Mouse (Mus musculus) ovary, adult 10 weeks (tissue): Measurements from ENCODE around the gene Snx32. TPM values are rescaled to one million over a fixed set of nuclear protein-coding genes. Genes with fewer than 3 reads are reported as not detected.

ENCODE experiments used
- polyA plus RNA-seq: library from polyadenylated mRNA; stranded (reverse); fragments of 350-450 nt; fragmentation: Illumina TruSeq; extraction: RNeasy Lipid Tissue Mini Kit (QIAGEN cat#74804); gene quantifications from one replicate; pipeline ENCODE4 v1.2.3, GENCODE M21; 2014

Gene Snx32
- polyA plus RNA-seq, result not detected

DNA sequence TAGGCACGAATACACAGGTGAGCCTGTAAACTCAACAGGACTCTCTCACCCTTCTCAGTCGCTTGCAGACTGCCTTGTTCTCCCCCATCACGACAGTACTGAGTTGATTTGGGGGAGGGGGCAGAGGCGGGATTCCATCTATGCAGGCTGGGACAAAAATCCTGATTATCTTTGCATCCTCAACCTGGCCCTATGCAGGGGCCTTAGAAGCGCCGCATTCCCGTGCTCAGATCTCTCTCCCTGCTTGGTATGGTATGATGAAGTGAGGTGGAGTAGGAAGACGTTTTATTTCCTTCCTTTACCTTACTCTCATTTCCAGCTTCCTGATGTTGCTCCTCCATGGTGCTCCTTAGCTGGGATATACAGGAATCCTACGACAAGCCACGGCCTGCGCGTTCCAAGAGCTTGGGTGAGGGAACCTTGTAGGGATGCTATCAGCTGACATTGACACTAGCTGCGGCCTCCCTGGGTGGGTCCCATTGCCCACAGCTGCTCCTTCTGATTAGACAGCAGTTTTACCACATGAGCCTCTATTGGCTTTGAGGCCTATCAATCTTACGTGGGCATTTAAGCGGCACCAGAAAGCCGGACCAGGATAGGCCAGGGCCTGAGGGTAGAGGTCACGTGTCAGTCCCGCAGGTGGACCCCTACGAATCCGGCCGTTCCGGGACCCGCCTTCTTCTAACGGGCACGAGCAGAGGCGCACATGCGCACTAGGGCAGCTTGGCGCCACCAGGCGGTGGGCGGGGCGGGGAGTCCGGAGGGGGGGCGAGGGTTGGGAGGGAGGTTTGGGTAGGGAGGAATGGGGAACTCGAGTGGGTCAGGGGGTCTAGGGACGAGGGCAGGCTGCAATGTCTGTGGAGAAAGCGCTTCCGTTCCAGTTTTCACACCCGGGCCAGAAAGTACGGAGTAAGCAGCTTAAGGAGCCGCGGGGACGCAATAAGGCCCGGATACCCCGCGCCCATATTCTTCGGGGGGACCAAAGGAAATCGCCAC lies at the start of gene Snx32:
Gene Snx32 (minus strand): TSS at position 508 of the 996 bp plus-strand sequence.

DNA sequence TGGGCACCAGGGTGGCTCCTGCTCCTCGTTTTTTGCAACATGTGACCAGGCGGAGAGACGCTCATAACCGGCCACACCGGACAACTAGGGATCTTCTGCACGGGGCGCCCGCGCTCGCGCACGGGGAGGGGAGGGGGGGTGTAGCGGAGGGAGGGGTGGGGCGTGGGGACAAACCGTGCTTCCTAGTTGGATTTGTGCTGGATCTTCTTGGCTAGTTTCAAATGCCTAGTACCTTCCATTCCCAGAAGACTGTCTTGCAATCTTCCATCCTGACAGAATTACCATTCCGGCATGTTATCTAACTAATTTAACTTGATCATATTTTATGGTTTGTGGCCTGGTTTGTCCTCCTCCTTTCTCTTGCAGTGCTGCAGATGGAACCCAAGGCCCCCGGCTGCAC lies 6.7 kb downstream of the Snx32 start, which contains the start of gene 1700020D05Rik:
Gene 1700020D05Rik (minus strand): TSS at position 101 of the 400 bp plus-strand sequence.

DNA sequence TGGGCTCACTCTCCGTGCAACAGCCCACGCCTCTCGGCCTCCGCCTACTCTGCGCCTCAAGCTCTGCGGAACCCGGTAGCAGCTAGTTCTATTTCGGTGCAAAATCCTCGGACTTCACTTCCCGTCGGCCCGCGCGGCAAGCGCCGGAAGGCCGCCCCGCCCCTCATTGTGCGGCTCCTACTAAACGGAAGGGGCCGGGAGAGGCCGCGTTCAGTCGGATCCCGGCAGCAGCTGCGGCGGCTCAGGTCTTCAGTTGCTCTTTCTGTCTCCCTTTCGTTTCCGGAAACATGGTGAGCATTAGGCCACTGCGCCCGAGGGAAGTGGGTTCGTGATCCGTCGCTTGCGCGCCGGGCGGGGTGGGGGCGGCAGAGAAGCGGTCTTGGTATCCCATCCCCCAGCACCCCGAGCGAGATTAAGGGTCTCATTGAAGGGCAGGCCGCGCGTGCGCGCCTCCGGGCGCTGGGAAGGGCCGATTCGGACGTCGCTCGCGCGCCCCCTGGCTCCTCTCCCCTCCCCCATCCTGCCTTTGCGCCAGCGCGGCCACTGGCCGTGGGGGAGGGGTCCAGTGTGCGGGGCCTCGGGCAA lies 19.9 kb downstream of the Snx32 start, which contains the start of gene Cfl1:
Gene Cfl1 (plus strand): TSS at position 143 of the 585 bp plus-strand sequence.

DNA sequence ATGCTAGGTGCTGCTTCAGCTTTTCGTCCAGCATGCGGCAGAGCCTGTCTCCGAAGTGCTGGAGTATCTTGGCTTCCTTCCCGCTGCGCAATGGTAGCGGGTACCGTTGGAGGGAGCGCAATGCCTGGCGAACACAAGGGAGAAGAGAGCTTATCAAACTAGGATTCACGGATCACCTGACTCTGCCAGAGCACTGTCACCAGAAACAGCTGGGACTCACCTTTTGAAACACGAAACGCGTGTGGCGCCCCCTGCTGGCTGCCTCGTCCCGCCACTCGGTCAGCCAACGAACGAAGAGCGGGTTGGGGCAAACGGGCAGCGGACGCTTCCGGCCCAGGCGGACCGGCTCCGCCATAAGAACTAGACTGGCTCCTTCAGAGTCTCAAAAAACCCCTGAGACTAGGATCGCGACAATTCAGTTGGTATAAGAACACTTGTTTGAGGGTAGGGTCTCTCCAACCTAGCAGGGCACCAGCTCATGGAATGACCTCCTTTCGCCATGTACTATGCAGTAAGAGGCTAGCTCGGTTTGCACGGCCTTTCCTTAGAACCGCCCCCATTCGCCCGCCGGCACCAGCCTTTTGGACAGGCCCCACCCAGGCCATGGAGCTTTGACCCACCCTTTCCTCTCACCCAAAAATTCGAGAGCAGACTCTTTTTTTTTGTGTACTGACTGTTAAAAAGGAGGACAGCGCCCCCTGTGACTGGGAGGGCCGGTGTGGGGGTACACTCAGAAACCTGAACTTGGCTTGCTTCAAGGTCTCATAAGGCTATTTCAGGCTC lies 22.4 kb downstream of the Snx32 start, which contains the start of gene Mus81:
Gene Mus81 (minus strand): TSS at position 635 of the 783 bp plus-strand sequence.

DNA sequence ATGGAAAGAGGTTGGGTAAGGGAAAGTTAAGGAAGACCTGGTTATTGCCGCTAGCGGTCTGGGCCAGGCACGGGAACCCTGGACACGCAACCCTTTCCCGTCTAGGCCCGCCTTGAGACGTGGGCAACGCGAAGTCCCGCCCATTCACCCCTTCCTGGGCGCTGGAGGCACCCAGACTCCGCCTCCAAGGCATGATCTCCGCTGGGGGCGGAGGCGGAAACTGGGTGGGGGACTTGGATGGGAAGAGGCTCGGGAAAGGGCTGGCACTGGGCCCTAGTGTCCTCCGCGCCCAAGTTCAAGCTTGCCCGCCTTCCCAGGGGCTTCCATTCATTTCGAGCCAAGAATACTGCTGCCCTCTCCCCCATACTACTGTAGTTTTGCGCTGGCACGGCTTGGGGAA lies 36.6 kb downstream of the Snx32 start, which contains the start of gene Efemp2:
Gene Efemp2 (plus strand): TSS at position 235 of the 400 bp plus-strand sequence.

DNA sequence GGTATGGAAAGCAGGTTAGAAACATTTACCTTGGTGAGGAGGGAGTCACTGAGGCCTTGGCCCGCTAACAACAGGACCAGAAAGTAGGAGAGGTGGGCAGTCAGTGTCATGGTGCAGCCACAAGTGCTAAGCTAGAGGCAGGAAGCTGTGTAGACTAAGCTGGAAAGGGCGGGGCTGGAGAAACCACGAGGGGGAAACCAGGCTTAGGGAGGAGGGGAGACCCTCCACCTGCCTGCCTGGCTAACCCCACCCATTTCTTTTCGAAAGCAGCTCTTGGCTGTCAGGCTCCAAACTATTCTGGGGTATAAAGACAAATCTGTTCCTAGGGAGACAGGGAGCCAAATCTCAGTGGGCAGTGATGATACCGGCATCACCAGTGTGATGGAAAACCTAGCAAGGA lies 42.0 kb downstream of the Snx32 start, which contains the start of gene Ctsw:
Gene Ctsw (minus strand): TSS at position 134 of the 400 bp plus-strand sequence.

DNA sequence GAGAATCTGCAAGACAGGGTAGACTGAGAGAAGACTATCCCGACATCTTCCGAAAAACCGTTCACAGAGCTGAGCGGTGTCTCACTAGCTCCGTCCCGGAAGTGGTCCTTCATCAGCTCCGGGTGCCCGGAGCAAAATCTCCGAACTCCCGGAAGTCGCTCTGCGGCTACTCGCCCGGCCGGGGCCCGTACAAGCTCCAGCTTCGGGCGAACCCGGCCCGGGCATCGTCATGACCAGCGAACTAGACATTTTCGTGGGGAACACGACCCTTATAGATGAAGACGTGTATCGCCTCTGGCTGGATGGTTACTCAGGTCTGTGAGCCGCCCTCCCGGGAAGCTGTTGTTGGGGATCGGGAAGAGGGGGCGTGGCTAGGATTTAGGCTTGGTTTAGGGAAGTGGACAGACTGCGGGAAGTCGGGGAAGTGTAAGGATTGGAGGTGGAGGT lies 49.9 kb downstream of the Snx32 start, which contains the start of gene Fibp:
Gene Fibp (plus strand): TSS at position 151 of the 447 bp plus-strand sequence.

DNA sequence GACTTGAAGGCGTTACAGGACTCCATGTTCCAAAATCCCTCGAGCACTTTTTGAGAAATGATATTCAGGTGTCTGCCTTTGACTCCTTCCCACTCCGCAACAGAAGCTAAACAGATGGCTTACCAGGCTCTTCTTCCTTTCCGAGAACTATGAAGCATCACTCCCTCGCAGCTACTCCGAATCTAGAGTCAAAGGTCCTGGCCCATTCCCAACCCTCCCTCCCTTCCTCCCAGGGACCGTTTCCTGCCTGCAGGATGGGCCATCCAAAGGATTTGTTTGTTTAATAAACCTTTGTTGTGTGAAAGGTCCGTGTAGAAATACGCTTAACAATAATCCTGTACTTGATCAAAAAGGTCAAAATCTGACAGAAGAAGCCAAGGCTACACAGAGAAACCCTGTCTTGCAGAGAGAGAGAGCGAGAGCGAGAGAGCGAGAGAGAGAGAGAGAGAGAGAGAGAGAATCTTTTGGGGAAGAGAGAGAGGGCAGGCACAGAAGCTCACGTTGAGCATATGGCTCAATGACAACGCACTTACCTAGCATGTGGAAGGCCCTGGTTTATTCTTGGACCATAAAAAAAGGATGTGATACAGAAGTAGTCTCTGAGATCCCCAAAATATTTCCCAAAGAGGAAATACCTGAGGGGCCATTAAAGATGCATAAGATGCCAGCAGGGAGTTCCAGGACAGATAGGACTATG lies 52.4 kb downstream of the Snx32 start, which contains the start of gene Ccdc85b:
Gene Ccdc85b (minus strand): TSS at position 149 of the 697 bp plus-strand sequence.

DNA sequence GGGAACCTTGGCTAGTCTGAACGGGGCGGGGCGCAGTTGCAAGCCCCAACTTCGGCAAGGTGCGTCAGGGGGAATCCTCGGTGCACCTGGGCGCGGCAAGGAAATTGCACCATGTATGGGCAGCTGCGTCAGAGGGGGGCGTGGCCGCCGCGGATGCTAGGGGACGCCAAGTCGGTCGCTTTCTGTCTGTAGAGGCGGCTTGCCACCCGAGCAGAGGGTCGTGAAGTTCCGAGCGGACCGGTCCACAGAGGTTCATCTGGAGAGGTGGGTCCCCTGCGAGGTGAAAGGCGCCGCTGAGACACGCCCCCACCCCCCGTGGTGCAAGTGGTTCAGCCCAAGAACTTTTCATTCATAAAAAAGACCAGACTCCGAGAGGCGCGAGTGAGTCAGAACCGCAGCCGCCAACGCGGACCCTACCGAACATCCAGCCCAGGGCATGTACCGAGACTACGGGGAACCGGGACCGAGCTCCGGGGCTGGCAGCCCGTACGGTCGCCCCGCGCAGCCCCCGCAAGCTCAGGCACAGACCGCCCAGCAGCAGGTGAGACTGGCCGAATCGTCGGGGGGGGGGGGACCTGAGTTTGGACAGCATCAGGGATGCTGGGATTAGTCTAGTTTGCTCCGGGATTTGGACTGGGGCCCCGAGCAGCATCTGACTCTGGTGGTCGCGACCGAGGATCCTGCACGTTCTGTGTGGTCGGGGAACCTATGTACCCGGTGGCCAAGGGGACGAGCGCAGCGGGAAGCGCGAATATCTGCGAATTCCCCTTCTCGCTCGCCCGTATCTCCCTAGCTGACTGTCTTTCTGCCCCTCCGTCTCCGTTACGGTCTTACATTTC lies 62.6 kb downstream of the Snx32 start, which contains the start of gene Fosl1:
Gene Fosl1 (plus strand): TSS at position 33 of the 839 bp plus-strand sequence.

Other genes with a start within 250 kb of the Snx32 start
- 11.4 TPM for gene Pacs1, start 237.4 kb downstream of the Snx32 start, polyA plus RNA-seq
- gene Sf3b2, start 215.1 kb downstream of the Snx32 start, polyA plus RNA-seq, result 46.0 TPM
- gene Gal3st3, start 212.2 kb downstream of the Snx32 start, polyA plus RNA-seq, result not detected
- gene Catsper1, start 174.8 kb downstream of the Snx32 start, polyA plus RNA-seq, result not detected
- gene Cst6, start 161.0 kb downstream of the Snx32 start, polyA plus RNA-seq, result not detected
- 12.7 TPM for gene Eif1ad, start 143.8 kb downstream of the Snx32 start, polyA plus RNA-seq
- gene Banf1, start 143.4 kb downstream of the Snx32 start, polyA plus RNA-seq, result 9.0 TPM
- gene Sart1, start 121.8 kb downstream of the Snx32 start, polyA plus RNA-seq, result 2.5 TPM
- gene Tsga10ip, start 108.0 kb downstream of the Snx32 start, polyA plus RNA-seq, result not detected
- 5.8 TPM for gene Drap1, start 85.6 kb downstream of the Snx32 start, polyA plus RNA-seq
- not detected for gene AI837181, start 85.4 kb downstream of the Snx32 start, polyA plus RNA-seq
- not detected for gene Fosl1, start 63.0 kb downstream of the Snx32 start, polyA plus RNA-seq
- gene Ccdc85b, start 52.6 kb downstream of the Snx32 start, polyA plus RNA-seq, result 1.5 TPM
- 2.3 TPM for gene Fibp, start 49.9 kb downstream of the Snx32 start, polyA plus RNA-seq
- not detected for gene Ctsw, start 42.0 kb downstream of the Snx32 start, polyA plus RNA-seq
- gene Efemp2, start 36.6 kb downstream of the Snx32 start, polyA plus RNA-seq, result 2.1 TPM
- 1.6 TPM for gene Mus81, start 22.1 kb downstream of the Snx32 start, polyA plus RNA-seq
- 190 TPM for gene Cfl1, start 20.1 kb downstream of the Snx32 start, polyA plus RNA-seq
- not detected for gene 1700020D05Rik, start 6.8 kb downstream of the Snx32 start, polyA plus RNA-seq
- gene Ovol1, start 50.1 kb upstream of the Snx32 start, polyA plus RNA-seq, result 0.20 TPM
- not detected for gene Ap5b1, start 57.5 kb upstream of the Snx32 start, polyA plus RNA-seq
- gene Rnaseh2c, start 91.3 kb upstream of the Snx32 start, polyA plus RNA-seq, result 1.2 TPM
- gene Kat5, start 99.7 kb upstream of the Snx32 start, polyA plus RNA-seq, result 31.8 TPM
- gene Rela, start 126.9 kb upstream of the Snx32 start, polyA plus RNA-seq, result 1.3 TPM
- 2.2 TPM for gene Sipa1, start 153.2 kb upstream of the Snx32 start, polyA plus RNA-seq
- gene Map3k11, start 178.2 kb upstream of the Snx32 start, polyA plus RNA-seq, result 1.5 TPM
- gene Pcnx3, start 178.4 kb upstream of the Snx32 start, polyA plus RNA-seq, result 0.29 TPM
- gene Kcnk7, start 193.8 kb upstream of the Snx32 start, polyA plus RNA-seq, result not detected
- gene Ehbp1l1, start 215.8 kb upstream of the Snx32 start, polyA plus RNA-seq, result 2.2 TPM
- not detected for gene Fam89b, start 219.1 kb upstream of the Snx32 start, polyA plus RNA-seq
- 7.7 TPM for gene Ltbp3, start 230.4 kb upstream of the Snx32 start, polyA plus RNA-seq